Mouse (Mus musculus) layer of hippocampus, adult 9-11 months (tissue): ENCODE results near the gene Pcdh9.
A peak's percentile ranks its signal among the peaks of the same experiment; 100 is the strongest.

Experiments used
- DNase-seq: peaks from one replicate; pipeline ENCODE4 v3.0.0; 2022

Pcdh9 gene

DNA sequence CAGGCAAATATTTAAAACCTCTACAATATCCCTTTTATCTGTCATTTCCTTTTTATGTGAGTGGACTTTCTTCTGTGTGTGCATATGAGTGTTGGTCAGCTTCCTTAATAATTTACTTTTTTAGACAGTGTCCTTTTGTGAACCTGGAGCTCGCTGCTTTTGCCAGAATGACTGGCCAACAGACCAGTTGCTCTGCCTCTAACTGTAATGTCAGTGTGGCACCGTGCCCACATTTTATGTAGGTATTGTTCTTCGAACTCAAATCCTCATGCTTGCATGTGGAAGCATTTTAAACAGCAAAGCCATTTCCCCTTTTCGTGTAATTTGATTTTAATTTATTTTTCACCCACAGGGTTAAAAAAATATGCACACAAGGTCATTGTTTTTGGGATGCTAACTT is 748.4 kb downstream of the Pcdh9 start:
- DNase-seq = no peak

- no peak for DNase-seq
Observed at GRCm38 (mm10) chr14:93126993-93127392, 763.5 kb downstream of the Pcdh9 start.

DNA sequence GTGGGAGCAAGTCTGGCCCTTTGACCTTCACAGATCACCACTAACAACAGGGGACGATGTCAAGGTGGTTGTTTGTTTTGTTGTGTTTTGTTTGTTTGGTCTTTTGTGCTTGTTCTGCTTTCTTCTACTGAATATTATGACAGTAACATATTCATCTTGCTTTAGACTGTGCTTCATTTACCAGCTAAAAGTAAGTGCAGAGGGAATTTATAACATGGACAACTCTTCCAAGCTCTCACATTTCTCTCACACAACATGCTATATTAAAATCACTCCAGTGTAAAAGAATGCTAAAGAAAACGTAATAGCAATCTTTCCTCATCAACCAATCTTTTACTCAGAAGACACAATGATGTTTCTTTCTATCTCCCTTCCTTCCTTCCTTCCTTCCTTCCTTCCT is 787.7 kb downstream of the Pcdh9 start:
- no peak for DNase-seq

DNA sequence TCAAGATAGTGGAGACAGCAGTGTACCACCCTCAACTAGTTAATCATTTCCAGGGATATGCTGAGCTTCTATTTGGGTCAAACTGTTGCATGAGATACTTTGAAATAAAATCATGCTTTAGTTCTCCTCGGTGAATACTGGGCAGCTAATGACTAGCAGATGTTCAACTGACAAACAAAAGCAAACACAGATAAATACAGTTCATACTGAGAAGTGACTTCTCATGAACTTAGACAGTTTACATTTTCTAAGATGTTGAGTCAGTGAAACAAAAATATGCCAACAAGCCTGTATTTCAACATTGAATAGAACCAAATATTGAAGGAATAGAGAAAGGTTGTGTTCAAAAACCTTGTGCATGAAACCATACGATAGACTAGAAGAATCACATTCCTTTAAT is 795.4 kb downstream of the Pcdh9 start:
- DNase-seq = no peak

GRCm38 (mm10) chr14:93092806-93093205 is 797.7 kb downstream of the Pcdh9 start:
- DNase-seq = no peak

DNA sequence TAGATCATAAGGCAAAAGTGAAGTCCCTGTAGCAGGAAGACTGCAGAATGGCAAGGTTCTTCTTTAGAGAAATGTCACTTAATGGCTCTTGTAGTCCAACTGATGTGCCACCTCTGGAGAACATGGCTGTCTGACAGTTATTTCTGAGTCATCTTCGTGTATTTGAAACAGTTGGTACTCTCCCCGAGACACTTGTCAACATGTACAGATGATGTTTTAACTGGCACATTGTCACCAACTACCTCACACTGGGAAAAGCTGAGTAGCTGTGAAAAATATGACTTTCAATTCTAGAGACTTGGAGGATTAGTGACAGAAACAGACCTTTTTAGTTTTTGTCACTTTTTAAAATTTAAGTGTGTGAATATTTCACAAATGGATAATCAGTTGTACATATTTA is 804.8 kb downstream of the Pcdh9 start:
- no peak for DNase-seq

DNA sequence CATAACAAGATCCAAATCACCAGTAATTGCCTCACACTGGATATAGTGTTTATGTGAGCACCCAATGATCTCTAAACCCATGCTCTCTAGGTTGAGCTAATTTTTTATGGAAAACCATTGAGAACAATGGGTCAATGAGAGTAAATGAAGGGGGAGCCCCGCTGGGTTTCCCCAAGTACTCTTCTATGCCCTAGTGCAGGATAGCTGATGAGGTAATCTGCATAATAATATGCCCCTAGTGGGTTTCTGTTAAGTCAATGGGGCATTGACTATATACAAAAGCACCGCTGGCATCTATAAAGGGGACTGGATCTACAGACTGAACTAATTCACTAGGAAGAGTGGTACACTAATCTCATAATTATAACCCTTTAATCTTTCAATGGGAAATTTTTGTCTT is 807.3 kb downstream of the Pcdh9 start:
- no peak for DNase-seq

DNA sequence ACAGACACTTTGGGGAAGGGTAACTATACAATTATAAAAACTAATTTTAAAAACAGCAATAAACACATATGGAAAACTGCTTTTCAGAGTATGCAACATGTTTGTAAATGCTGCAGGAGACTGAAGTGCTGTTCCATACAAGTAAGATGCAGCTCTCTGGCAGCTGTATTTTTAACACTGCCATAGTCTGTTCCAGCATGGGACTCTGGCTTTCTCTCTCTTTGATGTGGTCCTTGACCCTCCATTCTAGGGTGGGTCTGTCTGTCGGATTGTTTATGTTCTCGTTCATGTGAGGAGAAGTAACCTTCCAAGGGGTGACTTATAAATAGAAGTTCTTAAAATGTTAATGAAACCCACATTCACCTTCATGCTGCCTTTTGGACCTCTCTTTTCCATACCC is 809.6 kb downstream of the Pcdh9 start:
- no peak for DNase-seq

DNA sequence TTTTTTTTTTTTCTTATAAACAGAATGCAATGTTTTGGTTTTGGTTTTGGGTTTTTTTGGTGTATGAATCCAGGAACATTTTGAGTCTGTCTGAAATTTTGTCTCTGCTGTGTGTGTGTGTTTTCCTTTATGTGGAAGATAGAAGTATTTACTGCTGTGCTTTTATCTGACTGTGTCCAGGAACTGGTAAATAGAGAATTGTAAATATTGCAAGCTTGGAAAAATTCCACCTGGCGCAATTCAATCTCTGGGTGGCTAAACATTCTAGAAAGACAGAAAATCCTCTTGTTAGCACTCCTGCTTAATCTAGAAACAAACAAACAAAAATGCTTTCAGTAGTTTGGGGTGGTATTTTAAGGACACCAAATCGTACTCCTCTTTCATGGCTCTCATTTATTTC is 814.7 kb downstream of the Pcdh9 start:
- no peak for DNase-seq

- peak; percentile 18 for DNase-seq
Observed at GRCm38 (mm10) chr14:93072346-93072745, 818.1 kb downstream of the Pcdh9 start.

DNA sequence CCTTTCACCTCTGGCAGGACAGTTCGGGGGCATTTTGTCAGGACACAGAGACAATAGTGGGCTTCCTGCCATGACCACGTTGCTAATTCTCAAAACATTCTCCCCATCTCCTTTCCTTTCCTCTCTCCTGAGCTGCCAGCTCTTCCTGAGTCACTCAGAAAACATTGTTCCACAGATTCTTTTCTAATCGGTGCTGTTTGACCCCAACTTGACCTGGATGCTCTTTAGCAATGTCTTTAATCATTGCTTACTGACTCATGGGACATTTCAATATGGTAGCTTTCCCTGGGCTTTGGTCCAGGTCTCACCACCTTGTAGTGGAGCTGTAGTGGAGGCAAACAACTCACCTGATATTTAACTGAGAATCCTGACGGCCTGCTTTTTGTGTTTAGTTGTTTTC is 820.3 kb downstream of the Pcdh9 start:
- no peak for DNase-seq

- DNase-seq = no peak
Observed at GRCm38 (mm10) chr14:93067411-93068336, 822.8 kb downstream of the Pcdh9 start.

DNA sequence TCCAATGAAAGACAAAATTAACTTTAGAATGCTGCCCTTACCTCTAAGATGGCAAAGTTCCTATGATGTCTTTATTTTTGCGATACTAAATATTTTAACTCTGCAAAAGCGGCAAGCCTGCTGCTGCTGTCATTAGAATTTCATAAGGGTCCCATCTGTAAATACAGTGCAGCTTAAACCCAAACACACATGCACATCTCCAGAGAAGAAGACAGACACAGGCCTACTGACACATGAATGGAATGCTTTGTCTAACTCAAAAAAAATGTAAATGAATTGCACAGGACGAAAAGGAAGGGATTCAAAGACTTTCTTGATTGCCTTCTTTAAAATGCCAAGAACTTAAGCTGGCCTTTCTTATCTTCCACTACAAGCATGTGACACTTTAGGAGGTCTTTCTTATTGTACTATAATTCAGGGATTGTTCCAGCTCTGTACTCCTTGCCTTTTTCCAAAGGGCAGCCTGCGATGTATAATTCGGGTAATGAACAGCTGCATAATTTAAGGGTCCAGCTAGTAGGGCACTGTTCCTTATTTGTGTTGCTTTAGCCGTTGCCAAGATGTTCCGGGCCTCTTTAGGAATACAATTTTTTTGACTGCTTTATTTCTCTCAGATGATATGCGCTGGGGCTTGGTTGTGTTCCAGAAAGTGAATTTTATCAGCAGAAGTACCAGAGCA is 823.6 kb downstream of the Pcdh9 start:
- DNase-seq = no peak

- DNase-seq = no peak
Observed at GRCm38 (mm10) chr14:93061824-93062620, 828.5 kb downstream of the Pcdh9 start.

GRCm38 (mm10) chr14:93058799-93059198 is 831.7 kb downstream of the Pcdh9 start:
- DNase-seq = no peak

DNA sequence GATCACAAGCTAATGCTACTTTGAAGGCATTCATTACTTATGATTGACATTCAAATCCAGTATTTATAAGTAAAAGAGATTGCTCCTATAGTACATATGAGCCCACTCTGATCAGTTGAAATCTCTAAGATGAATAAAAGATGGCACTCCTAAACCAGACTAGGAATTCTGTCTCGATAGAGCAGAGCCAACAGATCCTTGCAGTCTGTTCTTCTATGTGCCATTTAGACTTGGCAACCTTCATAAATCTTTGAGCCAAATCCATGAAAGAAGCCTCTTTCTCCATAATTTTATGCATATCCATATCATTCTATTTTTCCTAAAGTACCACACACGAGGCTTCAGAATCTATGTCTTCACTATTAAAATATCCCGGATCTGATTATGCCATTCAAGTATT is 834.5 kb downstream of the Pcdh9 start:
- no peak for DNase-seq

DNA sequence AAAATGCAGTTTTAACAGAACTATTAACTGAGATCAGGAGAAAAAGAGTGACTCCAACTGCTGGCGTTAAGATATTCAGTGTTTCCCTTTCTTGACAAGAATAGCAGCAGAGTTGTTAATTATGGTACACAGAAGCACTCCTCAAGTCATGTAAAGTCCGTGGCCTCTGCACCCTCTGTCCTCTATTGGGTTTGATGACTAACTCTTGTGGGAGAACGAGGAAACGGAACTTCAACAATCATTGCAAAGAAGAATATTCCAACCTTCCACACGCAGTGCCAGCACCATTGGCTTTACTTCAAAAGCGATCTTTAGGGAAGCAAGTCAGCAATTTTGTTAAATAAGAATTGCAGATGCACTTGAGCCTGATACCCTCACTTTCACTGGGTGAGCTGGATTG is 849.9 kb downstream of the Pcdh9 start:
- no peak for DNase-seq

GRCm38 (mm10) chr14:93039326-93040221 is 850.9 kb downstream of the Pcdh9 start:
- no peak for DNase-seq

DNA sequence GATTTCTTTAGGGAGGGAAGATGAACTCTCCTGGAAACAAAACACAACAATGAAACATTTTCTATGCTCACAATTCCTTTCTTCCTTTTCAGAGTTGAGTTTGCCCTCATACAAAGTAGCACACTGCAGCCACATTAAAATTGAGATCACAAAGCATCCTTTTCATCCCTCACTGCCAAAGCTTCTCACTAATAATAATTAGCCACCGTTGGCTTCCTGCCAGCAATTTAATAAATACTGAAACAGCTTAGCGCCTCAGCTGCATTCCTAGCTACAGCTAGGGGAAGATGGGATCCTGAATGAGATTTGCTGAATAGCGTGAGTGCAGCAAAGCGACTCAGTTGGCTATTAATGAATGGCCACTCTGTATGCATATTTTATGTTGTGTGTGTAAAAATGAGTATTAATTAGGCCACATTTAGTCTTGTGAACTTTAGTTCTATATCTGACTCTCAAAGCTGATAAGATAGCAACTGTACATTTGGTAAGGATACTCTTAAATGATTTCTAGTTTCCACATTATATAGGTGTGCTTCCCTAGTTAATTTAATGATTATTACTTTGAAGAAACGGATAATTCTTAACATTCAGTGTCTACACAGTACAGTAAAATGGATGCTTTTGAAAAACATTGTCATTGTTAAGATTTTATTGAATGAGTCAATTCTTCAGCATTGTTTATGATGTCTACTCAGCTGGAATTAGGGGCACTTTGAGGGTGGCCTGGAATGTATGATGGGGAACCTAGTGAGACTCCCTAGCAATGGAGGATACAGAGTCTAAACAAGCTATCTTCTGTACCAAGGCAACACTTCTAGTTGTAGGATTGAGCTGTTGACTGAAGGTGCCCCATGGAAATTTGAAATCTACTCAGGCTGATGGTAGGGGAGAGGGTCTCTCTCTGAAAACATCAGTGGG is 881.1 kb downstream of the Pcdh9 start:
- DNase-seq = peak; percentile 47
